Mouse (Mus musculus) hindbrain, postnatal 0 days (tissue): ENCODE data around the gene Tbc1d16. TPM values are rescaled to one million over a fixed set of nuclear protein-coding genes. Genes with fewer than 3 reads are reported as not detected.
A peak's percentile ranks its signal among the peaks of the same experiment; 100 is the strongest.

ENCODE experiments used
- ATAC-seq: fragments of 200-750 bp; cut with Nextera tagmentation; 2 replicates; pipeline ENCODE4 v1.8.0; 2017; ENCODE audit warnings: mild to moderate bottlenecking, moderate TSS enrichment, moderate library complexity
- DNase-seq: peaks from one replicate; pipeline ENCODE4 v3.0.0-alpha.2; 2015; ENCODE audit warnings: low spot score
- H3K27ac ChIP-seq: fragments of 300-500 bp; sonication (generic); 2 replicates; pipeline ENCODE4 v1.5.1; 2014; ENCODE audit warnings: mild to moderate bottlenecking
- H3K27me3 ChIP-seq: fragments of 300-500 bp; sonication (generic); 2 replicates; pipeline ENCODE4 v1.6.1; 2014; ENCODE audit warnings: low read length, mixed read lengths; ENCODE audit not compliant: insufficient read depth
- H3K36me3 ChIP-seq: fragments of 300-500 bp; sonication (generic); 2 replicates; pipeline ENCODE4 v1.6.1; 2014; ENCODE audit warnings: low read length, mixed read lengths; ENCODE audit not compliant: insufficient read depth
- H3K4me1 ChIP-seq: fragments of 300-500 bp; sonication (generic); 2 replicates; pipeline ENCODE4 v1.6.1; 2014; ENCODE audit warnings: antibody characterized with exemption, low read length, mixed read lengths; ENCODE audit not compliant: insufficient read depth
- H3K4me2 ChIP-seq: fragments of 300-500 bp; sonication (generic); 2 replicates; pipeline ENCODE4 v1.6.1; 2014; ENCODE audit warnings: low read depth, mild to moderate bottlenecking, low read length, moderate library complexity, mixed read lengths
- H3K4me3 ChIP-seq: fragments of 300-500 bp; sonication (generic); 2 replicates; pipeline ENCODE4 v1.5.1; 2014; ENCODE audit warnings: low read length
- H3K9ac ChIP-seq: fragments of 300-500 bp; sonication (generic); replicated peaks from 2 replicates; pipeline ENCODE4 v1.6.1; 2014; ENCODE audit warnings: mild to moderate bottlenecking, low read length, moderate library complexity, mixed read lengths
- H3K9me3 ChIP-seq: fragments of 300-500 bp; sonication (generic); 2 replicates; pipeline ENCODE4 v1.6.1; 2016; ENCODE audit warnings: low read length, mixed read lengths
- CTCF ChIP-seq: IDR thresholded peaks from 2 replicates; pipeline ENCODE4 v1.5.1; 2016; ENCODE audit warnings: antibody characterized with exemption, control low read depth, low read depth
- WGBS: fragments of 180-500 bp; shearing (Covaris S2); extraction: QIAGEN DNeasy Blood & Tissue Kit; methylation state at CpG from one replicate; pipeline ENCODE4 v1.1.7; 2014; 5-methylcytosine and 5-hydroxymethylcytosine counted together
- polyA plus RNA-seq: library from polyadenylated mRNA; unstranded; fragments of >200 nt; fragmentation: Nextera tagmentation; extraction: Ambion mirVana; gene quantifications from 2 replicates; pipeline ENCODE4 v1.2.1, GENCODE M21; 2015
- total RNA-seq: library from RNA; depleted of rRNA; stranded (reverse); fragments of >200 nt; gene quantifications from 2 replicates; pipeline ENCODE4 v1.2.3, GENCODE M21; 2014

Gene Tbc1d16
- total and polyA plus RNA-seq, 2 experiments from 2014 or later: 42.1 to 161 TPM

GRCm38 (mm10) chr11:119210321-119211100, 17.8 kb downstream of the Tbc1d16 start:
- peaks cover 41% of the 10 kb centered on the region for H3K4me1 ChIP-seq
- TF ChIP-seq CTCF: no peak
- 50% methylated on average over 32 of the region's 32 CpGs for WGBS
- peaks cover 7% of the 10 kb centered on the region for H3K36me3 ChIP-seq
- DNase-seq: peak; percentile 83
- ATAC-seq: no peak
- H3K9ac ChIP-seq: no peak overlapping the region
- no peaks in the 10 kb centered on the region for H3K27me3 ChIP-seq
- H3K4me2 ChIP-seq: peak overlapping the region; percentile 6; the same call in 1 of the 2 replicates
- no peak overlapping the region for H3K4me3 ChIP-seq
- peak overlapping the region; percentile 74 for H3K27ac ChIP-seq
- no peaks in the 10 kb centered on the region for H3K9me3 ChIP-seq

GRCm38 (mm10) chr11:119209371-119210025, 18.8 kb downstream of the Tbc1d16 start:
- Histone ChIP-seq H3K9ac (no peak overlapping the region), H3K27ac (peak overlapping the region; percentile 74), H3K36me3 (peaks cover 14% of the 10 kb centered on the region), H3K27me3 (no peaks in the 10 kb centered on the region), H3K4me3 (no peak overlapping the region), H3K4me1 (peaks cover 33% of the 10 kb centered on the region), H3K4me2 (no peak overlapping the region), H3K9me3 (no peaks in the 10 kb centered on the region)
- no peak; the same call in 1 of the 2 replicates for TF ChIP-seq CTCF
- ATAC-seq (peak; percentile 59), DNase-seq (peak; percentile 76)
- 40% methylated on average over 10 of the region's 10 CpGs for WGBS

GRCm38 (mm10) chr11:119208870-119209370, 19.4 kb downstream of the Tbc1d16 start:
- Histone ChIP-seq H3K27me3 (no peaks in the 10 kb centered on the region), H3K36me3 (peaks cover 14% of the 10 kb centered on the region), H3K4me1 (peaks cover 27% of the 10 kb centered on the region), H3K27ac (peak overlapping the region; percentile 74; the same call in 1 of the 2 replicates), H3K4me2 (0 out of 2 replicates have a peak overlapping the region, but pooled peaks have one; percentile 3), H3K9ac (no peak overlapping the region), H3K9me3 (no peaks in the 10 kb centered on the region), H3K4me3 (no peak overlapping the region)
- no peak for DNase-seq
- ATAC-seq: no peak
- 75% methylated on average over 20 of the region's 20 CpGs for WGBS
- no peak for TF ChIP-seq CTCF

- 60% methylated on average over 6 of the region's 6 CpGs for WGBS
- Histone ChIP-seq H3K9me3 (no peaks in the 10 kb centered on the region), H3K4me1 (peaks cover 19% of the 10 kb centered on the region), H3K4me3 (no peak overlapping the region), H3K27me3 (no peaks in the 10 kb centered on the region), H3K9ac (no peak overlapping the region), H3K36me3 (peaks cover 14% of the 10 kb centered on the region), H3K4me2 (no peak overlapping the region), H3K27ac (no peak overlapping the region)
- ATAC-seq (no peak), DNase-seq (no peak)
- TF ChIP-seq CTCF: no peak
Measured at GRCm38 (mm10) chr11:119207986-119208385, 20.3 kb downstream of the Tbc1d16 start.

- no peak overlapping the region for H3K9ac ChIP-seq
- ATAC-seq: no peak
- no peak overlapping the region for H3K27ac ChIP-seq
- no peak overlapping the region for H3K4me3 ChIP-seq
- WGBS: 25% methylated on average over 5 of the region's 5 CpGs
- H3K4me2 ChIP-seq: no peak overlapping the region
- no peaks in the 10 kb centered on the region for H3K9me3 ChIP-seq
- H3K4me1 ChIP-seq: peaks cover 18% of the 10 kb centered on the region
- peak; percentile 80 for DNase-seq
- peak; percentile 86 for TF ChIP-seq CTCF
- peaks cover 14% of the 10 kb centered on the region for H3K36me3 ChIP-seq
- H3K27me3 ChIP-seq: no peaks in the 10 kb centered on the region
Measured at GRCm38 (mm10) chr11:119206562-119206961, 21.7 kb downstream of the Tbc1d16 start.

GRCm38 (mm10) chr11:119205738-119206137, 22.6 kb downstream of the Tbc1d16 start:
- no peak overlapping the region for H3K9ac ChIP-seq
- H3K36me3 ChIP-seq: peaks cover 14% of the 10 kb centered on the region
- 87% methylated on average over 10 of the region's 10 CpGs for WGBS
- no peak overlapping the region for H3K27ac ChIP-seq
- no peak for DNase-seq
- peak; percentile 38 for TF ChIP-seq CTCF
- no peak overlapping the region for H3K4me3 ChIP-seq
- ATAC-seq: no peak
- no peaks in the 10 kb centered on the region for H3K9me3 ChIP-seq
- no peak overlapping the region for H3K4me2 ChIP-seq
- H3K27me3 ChIP-seq: no peaks in the 10 kb centered on the region
- peaks cover 18% of the 10 kb centered on the region for H3K4me1 ChIP-seq
